Mouse (Mus musculus): ENCODE measurements around the gene Fam107b. TPM values are rescaled to one million over a fixed set of nuclear protein-coding genes. Genes with fewer than 3 reads are reported as not detected.
"Not testable (repeated sequence)": the region's sequence is repeated elsewhere in the genome, so short reads cannot be mapped to it uniquely, and the experiment has no call there.

The Fam107b gene
- polyA plus RNA-seq, 1 experiment from 2014 or later, result 36.0 TPM

GRCm38 (mm10) chr2:3715424-3715823 lies 145.1 kb downstream of the Fam107b start:
- Histone ChIP-seq H3K36me3 (ENCODE audit: control insufficient read depth, insufficient read depth, low read length) (no peaks in the 10 kb centered on the region), H3K4me2 (peak overlapping the region; percentile 40), H3K4me1 (replicated peaks; ENCODE audit: control insufficient read depth, insufficient read depth, low read length) (peaks cover 15% of the 10 kb centered on the region), H3K9ac (ENCODE audit: low read depth, low read length) (no peak overlapping the region), H3K9me3 (ENCODE audit: control insufficient read depth, low read length) (no peaks in the 10 kb centered on the region), H3K27ac (ENCODE audit: low read depth, low read length) (no peak overlapping the region), H3K27me3 (replicated peaks; ENCODE audit: control insufficient read depth, insufficient read depth, low read length) (no peaks in the 10 kb centered on the region), H3K4me3 (ENCODE audit: low read depth, low read length) (peak overlapping the region; percentile 16; the same call in 1 of the 2 replicates)
- DNase-seq (ENCODE audit: low spot score), result no peak
- WGBS, result 43% methylated on average over 3 of the region's 3 CpGs
- no peak for ATAC-seq (replicated peaks; ENCODE audit: low FRiP score)

- WGBS, result 41% methylated on average over 5 of the region's 5 CpGs
- Histone ChIP-seq H3K9me3 (ENCODE audit: control insufficient read depth, low read length) (no peaks in the 10 kb centered on the region), H3K27ac (ENCODE audit: low read depth, low read length) (no peak overlapping the region), H3K4me1 (replicated peaks; ENCODE audit: control insufficient read depth, insufficient read depth, low read length) (peaks cover 20% of the 10 kb centered on the region), H3K27me3 (replicated peaks; ENCODE audit: control insufficient read depth, insufficient read depth, low read length) (no peaks in the 10 kb centered on the region), H3K4me2 (peak overlapping the region; percentile 9; the same call in 1 of the 2 replicates), H3K36me3 (ENCODE audit: control insufficient read depth, insufficient read depth, low read length) (no peaks in the 10 kb centered on the region), H3K4me3 (ENCODE audit: low read depth, low read length) (no peak overlapping the region), H3K9ac (ENCODE audit: low read depth, low read length) (no peak overlapping the region)
- ATAC-seq (replicated peaks; ENCODE audit: low FRiP score), result no peak
- no peak for DNase-seq (ENCODE audit: low spot score)
These were observed 147.0 kb downstream of the Fam107b start for GRCm38 (mm10) chr2:3717268-3717667.

GRCm38 (mm10) chr2:3717847-3718246 lies 147.6 kb downstream of the Fam107b start:
- ATAC-seq (replicated peaks; ENCODE audit: low FRiP score), result no peak
- Histone ChIP-seq H3K4me2 (no peak overlapping the region), H3K27ac (ENCODE audit: low read depth, low read length) (no peak overlapping the region), H3K9ac (ENCODE audit: low read depth, low read length) (no peak overlapping the region), H3K4me3 (ENCODE audit: low read depth, low read length) (no peak overlapping the region), H3K27me3 (replicated peaks; ENCODE audit: control insufficient read depth, insufficient read depth, low read length) (no peaks in the 10 kb centered on the region), H3K9me3 (ENCODE audit: control insufficient read depth, low read length) (no peaks in the 10 kb centered on the region), H3K4me1 (replicated peaks; ENCODE audit: control insufficient read depth, insufficient read depth, low read length) (peaks cover 20% of the 10 kb centered on the region), H3K36me3 (ENCODE audit: control insufficient read depth, insufficient read depth, low read length) (no peaks in the 10 kb centered on the region)
- DNase-seq (ENCODE audit: low spot score), result no peak
- 58% methylated on average over 4 of the region's 4 CpGs for WGBS

GRCm38 (mm10) chr2:3719436-3720121 lies 149.3 kb downstream of the Fam107b start:
- H3K27me3 ChIP-seq (replicated peaks; ENCODE audit: control insufficient read depth, insufficient read depth, low read length); DNase-seq (ENCODE audit: low spot score); H3K27ac ChIP-seq (ENCODE audit: low read depth, low read length); H3K9ac ChIP-seq (ENCODE audit: low read depth, low read length); ATAC-seq (replicated peaks; ENCODE audit: low FRiP score); H3K4me3 ChIP-seq (ENCODE audit: low read depth, low read length); H3K4me2 ChIP-seq; H3K36me3 ChIP-seq (ENCODE audit: control insufficient read depth, insufficient read depth, low read length); H3K9me3 ChIP-seq (ENCODE audit: control insufficient read depth, low read length): not testable (repeated sequence)
- peaks cover 16% of the 10 kb centered on the region for H3K4me1 ChIP-seq (replicated peaks; ENCODE audit: control insufficient read depth, insufficient read depth, low read length)
- WGBS, result 61% methylated on average over 5 of the region's 5 CpGs

GRCm38 (mm10) chr2:3721107-3721506 lies 150.8 kb downstream of the Fam107b start:
- no peak overlapping the region for H3K4me3 ChIP-seq (ENCODE audit: low read depth, low read length)
- H3K9me3 ChIP-seq (ENCODE audit: control insufficient read depth, low read length), result no peaks in the 10 kb centered on the region
- 83% methylated on average over 5 of the region's 5 CpGs for WGBS
- ATAC-seq (replicated peaks; ENCODE audit: low FRiP score) (no peak), DNase-seq (ENCODE audit: low spot score) (no peak)
- H3K27me3 ChIP-seq (replicated peaks; ENCODE audit: control insufficient read depth, insufficient read depth, low read length), result no peaks in the 10 kb centered on the region
- no peak overlapping the region for H3K9ac ChIP-seq (ENCODE audit: low read depth, low read length)
- H3K4me2 ChIP-seq, result no peak overlapping the region
- H3K4me1 ChIP-seq (replicated peaks; ENCODE audit: control insufficient read depth, insufficient read depth, low read length), result peaks cover 16% of the 10 kb centered on the region
- no peaks in the 10 kb centered on the region for H3K36me3 ChIP-seq (ENCODE audit: control insufficient read depth, insufficient read depth, low read length)
- no peak overlapping the region for H3K27ac ChIP-seq (ENCODE audit: low read depth, low read length)

GRCm38 (mm10) chr2:3721974-3722373 lies 151.7 kb downstream of the Fam107b start:
- ATAC-seq (replicated peaks; ENCODE audit: low FRiP score) (no peak; the same call in 1 of the 2 replicates), DNase-seq (ENCODE audit: low spot score) (no peak)
- Histone ChIP-seq H3K9ac (ENCODE audit: low read depth, low read length) (no peak overlapping the region), H3K4me3 (ENCODE audit: low read depth, low read length) (no peak overlapping the region), H3K27ac (ENCODE audit: low read depth, low read length) (no peak overlapping the region), H3K9me3 (ENCODE audit: control insufficient read depth, low read length) (no peaks in the 10 kb centered on the region), H3K27me3 (replicated peaks; ENCODE audit: control insufficient read depth, insufficient read depth, low read length) (no peaks in the 10 kb centered on the region), H3K4me2 (no peak overlapping the region), H3K36me3 (ENCODE audit: control insufficient read depth, insufficient read depth, low read length) (no peaks in the 10 kb centered on the region), H3K4me1 (replicated peaks; ENCODE audit: control insufficient read depth, insufficient read depth, low read length) (peaks cover 22% of the 10 kb centered on the region)
- 42% methylated on average over 6 of the region's 6 CpGs for WGBS

- Histone ChIP-seq H3K9me3 (ENCODE audit: control insufficient read depth, low read length) (no peaks in the 10 kb centered on the region), H3K36me3 (ENCODE audit: control insufficient read depth, insufficient read depth, low read length) (no peaks in the 10 kb centered on the region), H3K27me3 (replicated peaks; ENCODE audit: control insufficient read depth, insufficient read depth, low read length) (no peaks in the 10 kb centered on the region), H3K27ac (ENCODE audit: low read depth, low read length) (no peak overlapping the region), H3K4me3 (ENCODE audit: low read depth, low read length) (no peak overlapping the region), H3K4me2 (no peak overlapping the region), H3K4me1 (replicated peaks; ENCODE audit: control insufficient read depth, insufficient read depth, low read length) (peaks cover 22% of the 10 kb centered on the region), H3K9ac (ENCODE audit: low read depth, low read length) (no peak overlapping the region)
- ATAC-seq (replicated peaks; ENCODE audit: low FRiP score) (no peak), DNase-seq (ENCODE audit: low spot score) (no peak)
- WGBS, result 66% methylated on average over 8 of the region's 8 CpGs
These were observed 153.3 kb downstream of the Fam107b start for GRCm38 (mm10) chr2:3723391-3724106.

- ATAC-seq (replicated peaks; ENCODE audit: low FRiP score) (no peak), DNase-seq (ENCODE audit: low spot score) (no peak)
- Histone ChIP-seq H3K4me3 (ENCODE audit: low read depth, low read length) (no peak overlapping the region), H3K9me3 (ENCODE audit: control insufficient read depth, low read length) (no peaks in the 10 kb centered on the region), H3K27me3 (replicated peaks; ENCODE audit: control insufficient read depth, insufficient read depth, low read length) (no peaks in the 10 kb centered on the region), H3K4me1 (replicated peaks; ENCODE audit: control insufficient read depth, insufficient read depth, low read length) (peaks cover 30% of the 10 kb centered on the region), H3K27ac (ENCODE audit: low read depth, low read length) (no peak overlapping the region), H3K9ac (ENCODE audit: low read depth, low read length) (0 out of 2 replicates have a peak overlapping the region, but pooled peaks have one; percentile 3), H3K36me3 (ENCODE audit: control insufficient read depth, insufficient read depth, low read length) (no peaks in the 10 kb centered on the region), H3K4me2 (peak overlapping the region; percentile 32)
- WGBS, result 57% methylated on average over 13 of the region's 13 CpGs
These were observed 156.3 kb downstream of the Fam107b start for GRCm38 (mm10) chr2:3726501-3727078.
